Mouse (Mus musculus) intestine, postnatal 0 days (tissue): Measurements from ENCODE around the gene Stk39. TPM values are rescaled to one million over a fixed set of nuclear protein-coding genes. Genes with fewer than 3 reads are reported as not detected.

Source experiments
- ATAC-seq: fragments of 200-750 bp; cut with Nextera tagmentation; 2 replicates; pipeline ENCODE4 v1.8.0; 2017; ENCODE audit warnings: mild to moderate bottlenecking, moderate TSS enrichment, moderate library complexity
- H3K27ac ChIP-seq: fragments of 300-500 bp; sonication (generic); 2 replicates; pipeline ENCODE4 v1.5.1; 2014; ENCODE audit warnings: mild to moderate bottlenecking, low read depth, low read length, moderate library complexity
- H3K27me3 ChIP-seq: fragments of 300-500 bp; sonication (generic); replicated peaks from 2 replicates; pipeline ENCODE4 v1.6.1; 2014; ENCODE audit warnings: low read length, mixed read lengths; ENCODE audit not compliant: control insufficient read depth, insufficient read depth
- H3K36me3 ChIP-seq: fragments of 300-500 bp; sonication (generic); 2 replicates; pipeline ENCODE4 v1.6.1; 2014; ENCODE audit warnings: mild to moderate bottlenecking, moderate library complexity; ENCODE audit not compliant: control insufficient read depth, insufficient read depth
- H3K4me1 ChIP-seq: fragments of 300-500 bp; sonication (generic); replicated peaks from 2 replicates; pipeline ENCODE4 v1.6.1; 2014; ENCODE audit warnings: antibody characterized with exemption, low read length, mixed read lengths; ENCODE audit not compliant: control insufficient read depth, insufficient read depth
- H3K4me2 ChIP-seq: fragments of 300-500 bp; sonication (generic); replicated peaks from 2 replicates; pipeline ENCODE4 v1.6.1; 2014; ENCODE audit warnings: low read depth, mild to moderate bottlenecking, moderate library complexity
- H3K4me3 ChIP-seq: fragments of 300-500 bp; sonication (generic); 2 replicates; pipeline ENCODE4 v1.5.1; 2014; ENCODE audit warnings: low read depth, low read length
- H3K9ac ChIP-seq: fragments of 300-500 bp; sonication (generic); 2 replicates; pipeline ENCODE4 v1.6.1; 2014; ENCODE audit warnings: mild to moderate bottlenecking, low read depth, low read length
- H3K9me3 ChIP-seq: fragments of 300-500 bp; sonication (generic); 2 replicates; pipeline ENCODE4 v1.6.1; 2016; ENCODE audit warnings: mixed run types; ENCODE audit not compliant: control insufficient read depth
- CTCF ChIP-seq: sonication (generic); IDR thresholded peaks from 2 replicates; pipeline ENCODE4 v1.5.1; 2016; ENCODE audit warnings: low read depth, mild to moderate bottlenecking, control low read depth, antibody characterized with exemption, moderate library complexity
- WGBS: fragments of 180-500 bp; shearing (Covaris S2); extraction: QIAGEN DNeasy Blood & Tissue Kit; methylation state at CpG from one replicate; pipeline ENCODE4 v1.1.7; 2014; 5-methylcytosine and 5-hydroxymethylcytosine counted together
- polyA plus RNA-seq: library from polyadenylated mRNA; unstranded; fragments of >200 nt; fragmentation: Nextera tagmentation; extraction: Ambion mirVana; gene quantifications from 2 replicates; pipeline ENCODE4 v1.2.1, GENCODE M21; 2015

The Stk39 gene
- polyA plus RNA-seq, 1 experiment from 2014 or later = 10.1 TPM

GRCm38 (mm10) chr2:68361701-68362100 is 110.4 kb downstream of the Stk39 start:
- ATAC-seq = no peak
- Histone ChIP-seq H3K27me3 (no peaks in the 10 kb centered on the region), H3K4me1 (no peaks in the 10 kb centered on the region), H3K27ac (no peak overlapping the region), H3K36me3 (peaks cover 7% of the 10 kb centered on the region; the same call in 1 of the 2 replicates), H3K4me2 (no peak overlapping the region), H3K4me3 (no peak overlapping the region), H3K9me3 (no peaks in the 10 kb centered on the region), H3K9ac (no peak overlapping the region)
- WGBS = 77% methylated on average over 5 of the region's 5 CpGs
- no peak for TF ChIP-seq CTCF

GRCm38 (mm10) chr2:68350621-68351020 is 121.4 kb downstream of the Stk39 start:
- peak; percentile 55; the same call in 1 of the 2 replicates for ATAC-seq
- WGBS = 9% methylated on average over 6 of the region's 6 CpGs
- H3K4me1 ChIP-seq = no peaks in the 10 kb centered on the region
- H3K36me3 ChIP-seq = no peaks in the 10 kb centered on the region; the same call in 1 of the 2 replicates
- H3K4me2 ChIP-seq = no peak overlapping the region
- peak; percentile 92 for TF ChIP-seq CTCF
- no peak overlapping the region for H3K27ac ChIP-seq
- H3K4me3 ChIP-seq = no peak overlapping the region
- H3K27me3 ChIP-seq = no peaks in the 10 kb centered on the region
- H3K9me3 ChIP-seq = no peaks in the 10 kb centered on the region
- no peak overlapping the region for H3K9ac ChIP-seq

GRCm38 (mm10) chr2:68349593-68350383 is 122.3 kb downstream of the Stk39 start:
- 54% methylated on average over 24 of the region's 24 CpGs for WGBS
- peak overlapping the region; percentile 10; the same call in 1 of the 2 replicates for H3K4me2 ChIP-seq

DNA sequence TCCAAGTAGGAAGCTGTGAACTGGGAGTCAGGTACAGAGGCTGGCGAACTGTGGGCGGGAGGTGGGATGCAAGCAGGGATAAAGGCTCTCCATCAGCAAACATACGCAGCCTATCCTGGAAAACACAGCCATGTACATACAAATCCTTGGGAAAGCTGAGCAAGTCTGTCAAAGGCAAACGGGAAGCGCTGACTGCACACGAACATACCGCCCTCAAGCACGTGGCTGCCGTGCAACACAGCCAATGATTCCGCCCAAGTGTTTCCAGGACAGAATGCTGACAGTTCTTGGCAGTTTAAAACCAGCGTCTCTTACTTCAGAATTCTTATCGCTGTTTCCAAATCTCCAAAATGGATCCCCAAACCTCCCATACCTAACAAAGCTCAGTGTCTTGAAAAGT is 123.1 kb downstream of the Stk39 start:
- Histone ChIP-seq H3K27ac (no peak overlapping the region), H3K36me3 (no peaks in the 10 kb centered on the region; the same call in 1 of the 2 replicates), H3K9me3 (no peaks in the 10 kb centered on the region), H3K27me3 (no peaks in the 10 kb centered on the region), H3K9ac (no peak overlapping the region), H3K4me1 (no peaks in the 10 kb centered on the region), H3K4me3 (no peak overlapping the region), H3K4me2 (no peak overlapping the region)
- 94% methylated on average over 12 of the region's 12 CpGs for WGBS
- no peak for ATAC-seq
- no peak for TF ChIP-seq CTCF

More at GRCm38 (mm10) chr2:68349593-68350383, 122.3 kb downstream of the Stk39 start:
- H3K36me3 ChIP-seq = no peaks in the 10 kb centered on the region; the same call in 1 of the 2 replicates
- H3K4me3 ChIP-seq = no peak overlapping the region
- H3K27ac ChIP-seq = no peak overlapping the region
- no peak overlapping the region for H3K9ac ChIP-seq
- peak; percentile 46; the same call in 1 of the 2 replicates for ATAC-seq
- H3K4me1 ChIP-seq = no peaks in the 10 kb centered on the region
- H3K9me3 ChIP-seq = no peaks in the 10 kb centered on the region
- H3K27me3 ChIP-seq = no peaks in the 10 kb centered on the region
- peak; percentile 90 for TF ChIP-seq CTCF

GRCm38 (mm10) chr2:68346606-68347237 is 125.3 kb downstream of the Stk39 start:
- Histone ChIP-seq H3K27ac (no peak overlapping the region), H3K36me3 (no peaks in the 10 kb centered on the region), H3K9ac (no peak overlapping the region), H3K4me3 (no peak overlapping the region), H3K27me3 (no peaks in the 10 kb centered on the region), H3K9me3 (no peaks in the 10 kb centered on the region), H3K4me1 (no peaks in the 10 kb centered on the region), H3K4me2 (no peak overlapping the region)
- 66% methylated on average over 8 of the region's 8 CpGs for WGBS
- TF ChIP-seq CTCF = no peak
- ATAC-seq = no peak

- Histone ChIP-seq H3K4me2 (no peak overlapping the region), H3K4me3 (no peak overlapping the region), H3K9ac (no peak overlapping the region), H3K36me3 (no peaks in the 10 kb centered on the region), H3K27ac (no peak overlapping the region), H3K27me3 (no peaks in the 10 kb centered on the region), H3K9me3 (no peaks in the 10 kb centered on the region), H3K4me1 (no peaks in the 10 kb centered on the region)
- WGBS = 57% methylated on average over 9 of the region's 9 CpGs
- no peak for TF ChIP-seq CTCF
- ATAC-seq = no peak
Measured at GRCm38 (mm10) chr2:68345269-68345668, 126.8 kb downstream of the Stk39 start.
